Mouse (Mus musculus): ENCODE measurements around the gene Grin2d. TPM values are rescaled to one million over a fixed set of nuclear protein-coding genes. Genes with fewer than 3 reads are reported as not detected.
A peak's percentile ranks its signal among the peaks of the same experiment; 100 is the strongest.

Gene Grin2d
- polyA plus RNA-seq, 1 experiment from 2014 or later = 1.9 TPM

DNA sequence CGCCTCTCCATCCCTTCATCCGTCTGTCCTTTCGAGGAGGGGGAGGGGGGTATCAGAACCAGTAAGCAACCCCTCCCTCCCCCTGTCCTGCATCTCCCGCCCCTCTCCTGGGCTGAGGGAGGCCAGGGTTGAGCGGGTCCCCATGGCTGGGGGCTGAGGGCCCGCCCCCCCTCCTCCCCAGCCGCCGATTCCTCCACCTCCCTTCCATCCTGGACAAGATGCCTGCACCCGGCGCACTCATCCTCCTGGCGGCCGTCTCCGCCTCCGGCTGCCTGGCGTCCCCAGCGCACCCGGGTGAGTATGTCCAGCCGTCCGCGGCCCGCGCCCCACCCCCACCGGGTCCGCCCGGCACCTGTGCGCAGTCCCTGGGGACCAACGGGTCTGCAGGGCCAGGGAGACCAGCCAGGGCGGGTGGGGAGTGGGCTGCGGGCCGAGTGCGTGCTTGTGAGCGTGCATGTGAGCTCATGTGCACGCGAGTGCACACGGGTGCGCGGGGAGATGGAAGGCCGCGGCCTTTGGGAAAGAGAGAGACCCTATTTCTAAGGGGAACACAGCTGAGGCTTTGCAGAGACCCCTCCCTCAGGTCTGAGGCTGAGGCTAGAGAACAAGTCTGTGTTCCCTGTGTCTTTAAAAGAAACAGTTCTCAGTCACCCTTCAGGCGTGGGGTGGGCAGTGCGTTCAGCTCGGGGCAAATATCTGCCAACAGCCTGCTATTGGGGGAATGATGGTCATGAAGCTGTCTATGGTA, 92.6 kb downstream of the Grin2d start:
- TF ChIP-seq CTCF (IDR thresholded peaks at IDR 0.05) = no peak
- ChIA-PET POLR2A (interaction anchor here (1.2 to 1.5 kb wide), 2 partner anchors 14 to 44 kb away, joined by 3 read pairs; no protein-coding TSS in a partner anchor), CTCF (interaction anchor here (0.8 to 1.2 kb wide), 3 partner anchors 16 to 39 kb away, joined by 3 to 4 read pairs (median 3); no protein-coding TSS in a partner anchor)

GRCm38 (mm10) chr7:45784524-45785372, 93.4 kb downstream of the Grin2d start, which contains the start of gene Sult2b1:
Gene Sult2b1 (minus strand): TSS chr7:45784669.
- peak; percentile 36 for ATAC-seq
- POLR2A ChIA-PET = interaction anchor here (0.6 to 1.5 kb wide), 3 partner anchors 9 to 43 kb away, joined by 3 read pairs; no protein-coding TSS in a partner anchor
- no peaks in the 10 kb centered on the region for H3K27me3 ChIP-seq
- CTCF ChIA-PET = interaction anchor here (1.2 kb wide), 2 partner anchors 17 to 31 kb away, joined by 3 to 4 read pairs; no protein-coding TSS in a partner anchor
- peak; percentile 51 for DNase-seq (ENCODE audit: low read depth, low spot score)
- in situ Hi-C loops (cut with MboI; ENCODE audit: low pct_unique_long_range_greater_than_20kb) = no loop called here
- no peak for TF ChIP-seq CTCF (IDR thresholded peaks at IDR 0.05)

More for the DNA sequence above, 92.6 kb downstream of the Grin2d start:
- in situ Hi-C loops (cut with MboI; ENCODE audit: low pct_unique_long_range_greater_than_20kb) = no loop called here
- ATAC-seq (peak; percentile 28), DNase-seq (ENCODE audit: low read depth, low spot score) (no peak)
- H3K27me3 ChIP-seq = no peaks in the 10 kb centered on the region

GRCm38 (mm10) chr7:45783511-45784091, 94.6 kb downstream of the Grin2d start, which contains the start of gene Lmtk3:
Gene Lmtk3 (plus strand): TSS chr7:45783738.
- CTCF ChIA-PET = interaction anchor here (1.2 to 1.6 kb wide), 2 partner anchors 30 to 44 kb away, joined by 3 to 5 read pairs; no protein-coding TSS in a partner anchor
- ATAC-seq (no peak), DNase-seq (ENCODE audit: low read depth, low spot score) (no peak)
- no peaks in the 10 kb centered on the region for H3K27me3 ChIP-seq
- in situ Hi-C loops (cut with MboI; ENCODE audit: low pct_unique_long_range_greater_than_20kb) = no loop called here
- POLR2A ChIA-PET = no interaction called here
- TF ChIP-seq CTCF (IDR thresholded peaks at IDR 0.05) = no peak

- POLR2A ChIA-PET = interaction anchor here (0.6 kb wide), 1 partner anchor 16 kb away, joined by 5 read pairs; no protein-coding TSS in a partner anchor
- in situ Hi-C loops (cut with MboI; ENCODE audit: low pct_unique_long_range_greater_than_20kb) = no loop called here
- TF ChIP-seq CTCF (IDR thresholded peaks at IDR 0.05) = no peak
- DNase-seq (ENCODE audit: low read depth, low spot score) = no peak
- H3K27me3 ChIP-seq = no peaks in the 10 kb centered on the region
- CTCF ChIA-PET = interaction anchor here (0.8 to 1.6 kb wide), 2 partner anchors 43 to 65 kb away, joined by 3 to 5 read pairs; partner anchors contain the start of gene Sphk2
- ATAC-seq = no peak
These were observed 95.9 kb downstream of the Grin2d start for GRCm38 (mm10) chr7:45782271-45782670.

Other genes starting within 250 kb of the Grin2d start
- 0.40 TPM for gene Mamstr, start 238.4 kb downstream of the Grin2d start, polyA plus RNA-seq (2021)
- gene Fut2, start 212.0 kb downstream of the Grin2d start, polyA plus RNA-seq (2021) = 0.23 TPM
- gene Ntn5, start 194.4 kb downstream of the Grin2d start, polyA plus RNA-seq (2021) = 2.3 TPM
- 4.4 TPM for gene Sec1, start 184.0 kb downstream of the Grin2d start, polyA plus RNA-seq (2021)
- 43.7 TPM for gene Car11, start 178.5 kb downstream of the Grin2d start, polyA plus RNA-seq (2021)
- 73.2 TPM for gene Dbp, start 173.3 kb downstream of the Grin2d start, polyA plus RNA-seq (2021)
- 807 TPM for gene Rpl18, start 162.9 kb downstream of the Grin2d start, polyA plus RNA-seq (2021)
- 28.0 TPM for gene Sphk2, start 160.4 kb downstream of the Grin2d start, polyA plus RNA-seq (2021)
- gene Fam83e, start 157.2 kb downstream of the Grin2d start, polyA plus RNA-seq (2021) = 0.04 TPM
- not detected for gene Spaca4, start 152.6 kb downstream of the Grin2d start, polyA plus RNA-seq (2021)
- 12.0 TPM for gene Lmtk3, start 94.6 kb downstream of the Grin2d start, polyA plus RNA-seq (2021)
- gene Sult2b1, start 93.7 kb downstream of the Grin2d start, polyA plus RNA-seq (2021) = 1.4 TPM
- 149 TPM for gene Cyth2, start 63.8 kb downstream of the Grin2d start, polyA plus RNA-seq (2021)
- gene Kcnj14, start 53.6 kb downstream of the Grin2d start, polyA plus RNA-seq (2021) = 16.6 TPM
- 32.6 TPM for gene Grwd1, start 47.4 kb downstream of the Grin2d start, polyA plus RNA-seq (2021)
- 234 TPM for gene Kdelr1, start 5.6 kb downstream of the Grin2d start, polyA plus RNA-seq (2021)
- 0.63 TPM for gene Syngr4, start 18.3 kb upstream of the Grin2d start, polyA plus RNA-seq (2021)
- gene Tmem143, start 18.6 kb upstream of the Grin2d start, polyA plus RNA-seq (2021) = 34.7 TPM
- 26.7 TPM for gene Emp3, start 43.0 kb upstream of the Grin2d start, polyA plus RNA-seq (2021)
- 0.64 TPM for gene Ccdc114, start 45.7 kb upstream of the Grin2d start, polyA plus RNA-seq (2021)
- 0.05 TPM for gene Abcc6, start 151.9 kb upstream of the Grin2d start, polyA plus RNA-seq (2021)
- 100 TPM for gene Nomo1, start 155.3 kb upstream of the Grin2d start, polyA plus RNA-seq (2021)
- 0.06 TPM for gene Kcnj11, start 222.4 kb upstream of the Grin2d start, polyA plus RNA-seq (2021)

Measured in Patski (cell line).